Mouse (Mus musculus) inflammation-experienced regulatory T-cells, adult 6 months (primary cell): Measurements from ENCODE around the gene Gm10644. TPM values are rescaled to one million over a fixed set of nuclear protein-coding genes. Genes with fewer than 3 reads are reported as not detected.

ENCODE experiments used
- ATAC-seq: one replicate; pipeline ENCODE4 v1.8.0; 2017
- polyA plus RNA-seq, 3 experiments: library from polyadenylated mRNA; unstranded; fragments of 100-300 nt; shearing (Covaris generic); gene quantifications; one replicate each; pipeline ENCODE4 v1.2.1; 2017

The Gm10644 gene
- polyA plus RNA-seq, 3 experiments from 2014 or later, result 0.16 to 1.5 (median 0.52) TPM

- no peak for ATAC-seq
These were observed 20.8 kb downstream of the Gm10644 start for GRCm38 (mm10) chr8:83934222-83934621.

- no peak for ATAC-seq
These were observed 28.7 kb downstream of the Gm10644 start for GRCm38 (mm10) chr8:83926266-83926665.

GRCm38 (mm10) chr8:83924585-83924984 lies 30.4 kb downstream of the Gm10644 start:
- ATAC-seq, result no peak

- no peak for ATAC-seq
These were observed 32.3 kb downstream of the Gm10644 start for GRCm38 (mm10) chr8:83922727-83923126.

GRCm38 (mm10) chr8:83921558-83921957 lies 33.4 kb downstream of the Gm10644 start:
- ATAC-seq, result peak; percentile 35

GRCm38 (mm10) chr8:83917566-83917965 lies 37.4 kb downstream of the Gm10644 start:
- no peak for ATAC-seq

GRCm38 (mm10) chr8:83916015-83916414 lies 39.0 kb downstream of the Gm10644 start:
- ATAC-seq, result no peak

- no peak for ATAC-seq
These were observed 40.1 kb downstream of the Gm10644 start for GRCm38 (mm10) chr8:83914860-83915259.

GRCm38 (mm10) chr8:83914232-83914631 lies 40.8 kb downstream of the Gm10644 start:
- ATAC-seq, result no peak

- ATAC-seq, result no peak
These were observed 42.9 kb downstream of the Gm10644 start for GRCm38 (mm10) chr8:83911809-83912731.

GRCm38 (mm10) chr8:83909311-83909710 lies 45.7 kb downstream of the Gm10644 start:
- no peak for ATAC-seq

GRCm38 (mm10) chr8:83908583-83908982 lies 46.4 kb downstream of the Gm10644 start:
- no peak for ATAC-seq

- no peak for ATAC-seq
These were observed 51.9 kb downstream of the Gm10644 start for GRCm38 (mm10) chr8:83902961-83903666.

- ATAC-seq, result no peak
These were observed 53.2 kb downstream of the Gm10644 start for GRCm38 (mm10) chr8:83901566-83902485.

GRCm38 (mm10) chr8:83900957-83901270 lies 54.1 kb downstream of the Gm10644 start:
- no peak for ATAC-seq

- ATAC-seq, result peak; percentile 19
These were observed 54.6 kb downstream of the Gm10644 start for GRCm38 (mm10) chr8:83900266-83900956.

GRCm38 (mm10) chr8:83899363-83900252 lies 55.4 kb downstream of the Gm10644 start, which contains the start of gene Adgrl1:
Gene Adgrl1 (plus strand): TSS chr8:83900105.
- ATAC-seq, result peak; percentile 64

- ATAC-seq, result peak; percentile 36
These were observed 56.0 kb downstream of the Gm10644 start for GRCm38 (mm10) chr8:83898985-83899362.

- no peak for ATAC-seq
These were observed 56.5 kb downstream of the Gm10644 start for GRCm38 (mm10) chr8:83898456-83898855.

GRCm38 (mm10) chr8:83897211-83897610 lies 57.8 kb downstream of the Gm10644 start:
- no peak for ATAC-seq

- ATAC-seq, result no peak
These were observed 58.5 kb downstream of the Gm10644 start for GRCm38 (mm10) chr8:83896461-83896860.
